Mouse (Mus musculus) ES-Bruce4 (cell line): ENCODE measurements around the gene Imp4. TPM values are rescaled to one million over a fixed set of nuclear protein-coding genes. Genes with fewer than 3 reads are reported as not detected.
A peak's percentile ranks its signal among the peaks of the same experiment; 100 is the strongest.

Source experiments
- H3K27ac ChIP-seq: 2 replicates; pipeline ENCODE4 v1.5.1; 2012; ENCODE audit warnings: low read length, inconsistent platforms; ENCODE audit not compliant: insufficient read depth
- H3K27me3 ChIP-seq: 2 replicates; pipeline ENCODE4 v1.6.1; 2012; ENCODE audit warnings: mild to moderate bottlenecking, low read length, inconsistent platforms; ENCODE audit not compliant: control insufficient read depth, poor library complexity, insufficient read depth, severe bottlenecking
- H3K36me3 ChIP-seq: 2 replicates; pipeline ENCODE4 v1.6.1; 2012; ENCODE audit warnings: inconsistent platforms, mild to moderate bottlenecking, low read length, moderate library complexity; ENCODE audit not compliant: control insufficient read depth, poor library complexity, insufficient read depth, severe bottlenecking
- H3K4me1 ChIP-seq: one replicate; pipeline ENCODE4 v1.8.1; 2011; ENCODE audit warnings: low read length; ENCODE audit not compliant: control insufficient read depth, insufficient read depth
- H3K4me3 ChIP-seq: 2 replicates; pipeline ENCODE4 v1.5.1; 2011; ENCODE audit warnings: low read depth, mild to moderate bottlenecking, low read length
- H3K9ac ChIP-seq: 2 replicates; pipeline ENCODE4 v1.6.1; 2012; ENCODE audit warnings: low read depth, mild to moderate bottlenecking, inconsistent platforms; ENCODE audit not compliant: poor library complexity, severe bottlenecking
- H3K9me3 ChIP-seq: replicated peaks from 2 replicates; pipeline ENCODE4 v1.6.1; 2012; ENCODE audit warnings: mild to moderate bottlenecking, low read length, inconsistent platforms; ENCODE audit not compliant: control insufficient read depth, poor library complexity, insufficient read depth, severe bottlenecking
- CTCF ChIP-seq: IDR thresholded peaks from one replicate; pipeline ENCODE4 v1.8.1; 2011; ENCODE audit warnings: low read depth, low read length
- EP300 ChIP-seq: IDR thresholded peaks from 2 replicates; pipeline ENCODE4 v1.6.1; 2011; ENCODE audit warnings: low read depth, low read length; ENCODE audit not compliant: insufficient read depth
- POLR2A ChIP-seq: IDR thresholded peaks from one replicate; pipeline ENCODE4 v1.8.1; 2011; ENCODE audit warnings: low read length; ENCODE audit not compliant: insufficient read depth
- polyA plus RNA-seq: library from polyadenylated mRNA; stranded (reverse); fragments of >200 nt; gene quantifications from 2 replicates; pipeline ENCODE4 v1.2.4, GENCODE M21; 2011; ENCODE audit warnings: low read depth; ENCODE audit not compliant: missing spikeins, insufficient read depth, insufficient read length

Imp4 gene
- polyA plus RNA-seq, 1 experiment: 49.2 TPM

DNA sequence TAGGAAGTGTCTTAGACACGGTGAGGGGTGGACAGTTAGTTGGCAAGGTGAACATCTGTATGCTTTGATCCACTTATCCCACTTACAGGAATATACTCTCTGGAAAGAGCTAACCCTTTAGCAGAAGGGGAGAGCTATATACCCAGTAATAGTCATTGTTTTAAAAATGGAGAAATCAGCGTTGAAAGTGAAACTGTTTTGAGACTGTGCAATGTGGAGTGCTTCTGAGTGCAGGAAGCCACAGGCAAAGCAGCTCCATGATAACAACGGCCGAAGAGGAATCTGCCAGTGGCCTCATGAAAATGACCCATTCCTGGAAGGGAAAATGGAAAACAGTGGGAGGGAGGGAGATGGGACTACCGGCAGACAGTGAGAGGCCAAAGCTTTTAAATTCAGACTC, 41.1 kb downstream of the Imp4 start:
- Histone ChIP-seq H3K9me3 (no peaks in the 10 kb centered on the region), H3K36me3 (no peaks in the 10 kb centered on the region)

DNA sequence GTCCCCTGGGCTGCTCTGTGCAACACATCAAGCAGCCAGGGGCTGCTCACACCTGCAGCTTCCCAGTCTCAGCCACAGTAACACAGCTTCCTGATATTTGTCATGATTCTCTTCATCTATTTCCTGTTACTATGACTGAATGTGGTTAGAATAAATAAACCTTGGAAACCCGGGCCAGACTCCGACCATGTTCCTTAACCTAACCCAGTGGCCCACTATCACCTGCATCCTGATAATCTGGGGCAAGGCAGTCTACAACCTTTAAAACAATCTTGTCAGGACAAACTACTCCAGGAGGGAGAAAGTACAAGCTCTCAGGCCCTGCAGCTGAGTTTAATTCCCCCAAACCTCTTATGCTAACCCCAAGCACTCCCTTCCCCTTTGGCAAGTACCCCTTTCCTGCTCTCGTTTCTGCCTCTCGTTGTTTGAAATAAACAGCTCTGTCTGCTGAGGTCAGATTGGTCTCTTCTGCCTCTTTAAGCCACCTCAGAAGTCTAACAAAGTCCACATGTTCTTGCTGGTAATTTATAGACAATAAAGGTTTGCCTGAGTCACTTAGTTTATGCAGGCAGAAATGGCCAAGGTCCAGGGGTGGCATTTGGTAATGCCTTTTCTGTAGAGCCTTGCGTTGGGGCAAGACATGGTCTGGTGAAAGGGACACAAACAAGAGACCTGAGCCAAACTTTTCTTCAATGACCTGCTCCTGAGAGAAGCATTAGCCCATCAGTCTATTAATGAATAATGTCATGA, 42.4 kb downstream of the Imp4 start:
- H3K4me3 ChIP-seq: no peak overlapping the region
- no peaks in the 10 kb centered on the region for H3K36me3 ChIP-seq
- H3K27me3 ChIP-seq: peaks cover 1% of the 10 kb centered on the region; the same call in 1 of the 2 replicates
- no peak overlapping the region for H3K9ac ChIP-seq
- no peaks in the 10 kb centered on the region for H3K4me1 ChIP-seq
- H3K27ac ChIP-seq: no peak overlapping the region
- H3K9me3 ChIP-seq: no peaks in the 10 kb centered on the region
- no peak for TF ChIP-seq POLR2A
- TF ChIP-seq EP300: no peak
- no peak for TF ChIP-seq CTCF

More for the DNA sequence above, 41.1 kb downstream of the Imp4 start:
- H3K27me3 ChIP-seq: peaks cover 1% of the 10 kb centered on the region; the same call in 1 of the 2 replicates
- no peak overlapping the region for H3K27ac ChIP-seq
- no peak overlapping the region for H3K9ac ChIP-seq
- TF ChIP-seq CTCF: no peak
- no peak for TF ChIP-seq POLR2A
- no peak for TF ChIP-seq EP300
- no peak overlapping the region for H3K4me3 ChIP-seq
- no peaks in the 10 kb centered on the region for H3K4me1 ChIP-seq

DNA sequence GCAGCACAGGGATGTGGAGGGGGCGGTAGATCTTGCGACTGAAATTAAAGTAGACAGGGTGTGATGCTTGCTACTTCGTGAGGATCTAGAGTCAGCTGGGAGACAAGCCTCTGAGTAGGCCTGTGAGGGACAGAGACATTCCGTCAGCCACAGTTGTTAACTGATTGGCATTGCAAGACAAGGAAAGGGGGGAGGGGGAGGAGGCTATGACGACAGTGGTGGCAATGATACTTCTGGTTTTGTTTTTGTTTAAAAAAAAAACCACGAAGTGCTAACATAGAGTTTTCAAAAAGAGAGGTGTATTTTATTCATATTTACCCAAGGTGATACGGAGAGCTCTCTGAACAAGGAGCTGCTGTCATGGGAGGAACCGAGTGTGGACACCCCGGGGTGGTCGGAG, 44.8 kb downstream of the Imp4 start:
- no peak overlapping the region for H3K27ac ChIP-seq
- no peaks in the 10 kb centered on the region for H3K4me1 ChIP-seq
- H3K4me3 ChIP-seq: no peak overlapping the region
- no peaks in the 10 kb centered on the region for H3K36me3 ChIP-seq
- TF ChIP-seq EP300: no peak
- TF ChIP-seq CTCF: no peak
- TF ChIP-seq POLR2A: no peak
- no peaks in the 10 kb centered on the region for H3K9me3 ChIP-seq
- no peaks in the 10 kb centered on the region; the same call in 1 of the 2 replicates for H3K27me3 ChIP-seq
- no peak overlapping the region for H3K9ac ChIP-seq

DNA sequence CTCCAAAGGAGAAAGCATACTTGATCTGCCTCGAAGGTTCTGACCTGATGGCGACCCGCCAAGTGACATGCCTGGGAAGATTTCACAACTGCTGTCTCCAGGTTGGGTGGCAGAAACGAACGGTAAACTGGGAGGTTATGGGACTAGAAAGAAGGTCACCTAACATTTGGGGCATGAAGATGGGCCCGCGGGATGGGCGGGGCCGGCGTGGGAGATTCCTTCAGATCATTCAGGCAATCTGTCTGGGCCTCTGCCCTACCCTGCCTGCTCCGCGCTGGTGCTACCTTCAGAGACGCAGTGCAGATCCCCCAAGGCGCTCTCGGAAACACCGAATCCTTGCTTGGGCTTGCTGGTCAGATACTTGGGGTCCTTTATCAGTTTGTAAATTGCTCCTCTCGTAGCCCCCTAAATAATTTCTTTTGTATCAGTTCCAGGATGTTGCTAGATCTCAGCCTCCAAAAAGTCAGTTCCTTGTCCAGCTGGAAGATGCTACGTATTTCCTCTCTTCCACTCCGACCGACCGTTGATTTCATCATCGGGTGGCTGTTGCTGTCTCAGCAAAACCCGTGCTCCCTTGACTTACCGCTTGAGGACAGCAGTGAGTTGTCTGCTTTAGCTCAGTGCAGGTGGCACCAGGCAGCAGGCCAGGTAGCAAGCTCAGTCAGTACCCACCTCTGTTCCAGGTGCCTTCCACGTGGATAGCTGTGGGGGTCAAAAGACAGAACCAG, 46.0 kb downstream of the Imp4 start:
- TF ChIP-seq POLR2A (no peak), CTCF (peak; percentile 91), EP300 (no peak)
- peak overlapping the region; percentile 8 for H3K4me3 ChIP-seq
- H3K27ac ChIP-seq: no peak overlapping the region
- no peaks in the 10 kb centered on the region for H3K4me1 ChIP-seq
- peak overlapping the region; percentile 6; the same call in 1 of the 2 replicates for H3K9ac ChIP-seq
- H3K9me3 ChIP-seq: no peaks in the 10 kb centered on the region
- H3K27me3 ChIP-seq: no peaks in the 10 kb centered on the region; the same call in 1 of the 2 replicates
- no peaks in the 10 kb centered on the region for H3K36me3 ChIP-seq

DNA sequence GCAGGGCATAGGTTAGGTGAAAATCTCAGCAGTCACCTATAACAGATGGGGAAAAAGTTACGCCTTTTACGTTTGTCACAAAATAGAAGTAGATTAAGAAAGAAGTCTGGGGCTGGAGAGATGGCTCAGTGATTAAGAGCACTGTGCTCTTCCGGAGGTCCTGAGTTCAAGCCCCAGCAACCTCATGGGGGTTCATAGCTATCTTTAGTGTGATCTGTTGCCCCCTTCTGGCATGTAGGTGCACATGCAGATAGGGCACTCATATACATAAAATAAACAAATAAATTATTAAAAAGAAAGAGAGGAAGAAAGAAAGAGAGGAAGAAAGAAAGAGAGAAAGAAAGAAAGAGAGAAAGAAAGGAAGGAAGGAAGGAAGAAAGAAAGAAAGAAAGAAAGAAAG, 47.7 kb downstream of the Imp4 start:
- 0 out of 2 replicates have a peak, but pooled peaks cover 4% of the 10 kb centered on the region for H3K9me3 ChIP-seq
- H3K4me1 ChIP-seq: no peaks in the 10 kb centered on the region
- no peaks in the 10 kb centered on the region for H3K36me3 ChIP-seq
- no peak overlapping the region for H3K4me3 ChIP-seq
- H3K9ac ChIP-seq: no peak overlapping the region
- TF ChIP-seq POLR2A: no peak
- TF ChIP-seq CTCF: no peak
- TF ChIP-seq EP300: no peak
- peaks cover under 1% of the 10 kb centered on the region; the same call in 1 of the 2 replicates for H3K27me3 ChIP-seq
- no peak overlapping the region for H3K27ac ChIP-seq
